Mouse (Mus musculus) C2C12 (cell line): Measurements from ENCODE around the gene Slc39a9.

Experiments
- CTCF ChIP-seq: IDR thresholded peaks from one replicate; pipeline ENCODE4 v1.5.1; 2011; ENCODE audit not compliant: control insufficient read depth, insufficient read depth, insufficient read length
- FOSL1 ChIP-seq: IDR thresholded peaks from one replicate; pipeline ENCODE4 v1.8.0; 2011; ENCODE audit warnings: mild to moderate bottlenecking, low read length; ENCODE audit not compliant: poor library complexity, insufficient read depth, severe bottlenecking
- MYOD1 ChIP-seq: IDR thresholded peaks from one replicate; pipeline ENCODE4 v1.6.1; 2011; ENCODE audit warnings: low read depth; ENCODE audit not compliant: control insufficient read depth, insufficient read length
- MYOG ChIP-seq: IDR thresholded peaks from one replicate; pipeline ENCODE4 v1.6.1; 2011; ENCODE audit not compliant: control insufficient read depth, insufficient read length; ENCODE audit errors: extremely low read depth
- USF1 ChIP-seq: IDR thresholded peaks from one replicate; pipeline ENCODE4 v1.6.1; 2011; ENCODE audit warnings: low read depth, mild to moderate bottlenecking, control low read depth, moderate library complexity

- TF ChIP-seq CTCF (no peak), MYOD1 (no peak), FOSL1 (no peak), MYOG (no peak), USF1 (no peak)
Measured at GRCm38 (mm10) chr12:80658661-80659060, 15.0 kb downstream of the Slc39a9 start.
